Mouse (Mus musculus) midbrain, postnatal 0 days (tissue): ENCODE measurements at regions not wholly inside any gene's neighbourhood (a gene's known extent, or its start where the extent isn't known, plus 50 kb on each side); places are given as distances from the start of the nearest gene placed in this dataset.

Source experiments
- ATAC-seq: fragments of 200-750 bp; cut with Nextera tagmentation; 2 replicates; pipeline ENCODE4 v1.8.0; 2017; ENCODE audit warnings: moderate number of reproducible peaks, mild to moderate bottlenecking, moderate TSS enrichment, moderate library complexity; ENCODE audit not compliant: low FRiP score
- DNase-seq: peaks from one replicate; pipeline ENCODE4 v3.0.0-alpha.2; 2015; ENCODE audit warnings: low spot score
- H3K27ac ChIP-seq: fragments of 300-500 bp; sonication (generic); 2 replicates; pipeline ENCODE4 v1.5.1; 2014; ENCODE audit warnings: low read depth, mild to moderate bottlenecking, low read length, mixed read lengths
- H3K27me3 ChIP-seq: fragments of 300-500 bp; sonication (generic); 2 replicates; pipeline ENCODE4 v1.6.1; 2014; ENCODE audit warnings: low read length, control low read depth, mixed read lengths; ENCODE audit not compliant: insufficient read depth
- H3K36me3 ChIP-seq: fragments of 300-500 bp; sonication (generic); 2 replicates; pipeline ENCODE4 v1.6.1; 2014; ENCODE audit warnings: low read length, control low read depth, mixed read lengths; ENCODE audit not compliant: insufficient read depth
- H3K4me1 ChIP-seq: fragments of 300-500 bp; sonication (generic); 2 replicates; pipeline ENCODE4 v1.6.1; 2014; ENCODE audit warnings: mild to moderate bottlenecking, control low read depth, antibody characterized with exemption, low read length, mixed read lengths; ENCODE audit not compliant: insufficient read depth
- H3K4me2 ChIP-seq: fragments of 300-500 bp; sonication (generic); 2 replicates; pipeline ENCODE4 v1.6.1; 2014; ENCODE audit warnings: low read depth, mild to moderate bottlenecking, low read length, mixed read lengths; ENCODE audit not compliant: poor library complexity, severe bottlenecking
- H3K4me3 ChIP-seq: fragments of 300-500 bp; sonication (generic); 2 replicates; pipeline ENCODE4 v1.5.1; 2014; ENCODE audit warnings: low read depth, mild to moderate bottlenecking, low read length, moderate library complexity
- H3K9ac ChIP-seq: fragments of 300-500 bp; sonication (generic); replicated peaks from 2 replicates; pipeline ENCODE4 v1.6.1; 2014; ENCODE audit warnings: mild to moderate bottlenecking, low read length, moderate library complexity, mixed read lengths; ENCODE audit not compliant: poor library complexity, severe bottlenecking
- H3K9me3 ChIP-seq: fragments of 300-500 bp; sonication (generic); 2 replicates; pipeline ENCODE4 v1.6.1; 2016; ENCODE audit warnings: low read length, control low read depth
- CTCF ChIP-seq: IDR thresholded peaks from 2 replicates; pipeline ENCODE4 v1.5.1; 2016; ENCODE audit warnings: antibody characterized with exemption, mild to moderate bottlenecking
- WGBS: fragments of 180-500 bp; shearing (Covaris S2); extraction: QIAGEN DNeasy Blood & Tissue Kit; methylation state at CpG from one replicate; pipeline ENCODE4 v1.1.7; 2014; 5-methylcytosine and 5-hydroxymethylcytosine counted together

DNA sequence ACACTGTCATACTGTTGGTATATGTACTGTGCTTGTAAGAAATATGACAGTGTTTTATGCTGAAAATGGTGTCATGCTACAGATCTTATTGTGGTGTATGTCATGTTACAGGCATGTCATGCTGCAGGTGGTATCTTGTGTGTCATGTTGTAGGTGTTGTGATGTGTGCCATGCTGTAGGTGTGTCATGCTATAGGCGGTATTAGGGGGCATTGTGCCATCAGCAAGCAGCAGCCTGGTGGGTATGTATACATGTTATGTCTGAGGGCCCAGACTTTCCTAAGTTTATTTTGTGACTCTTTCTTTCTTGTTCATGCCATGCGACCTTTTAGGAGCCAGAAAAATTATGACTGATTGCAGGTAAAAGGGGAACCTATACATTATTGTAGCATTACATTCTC lies 134.7 kb upstream of the Foxa2 start:
- Histone ChIP-seq H3K4me3 (no peak overlapping the region), H3K9ac (no peak overlapping the region), H3K27ac (no peak overlapping the region), H3K36me3 (no peaks in the 10 kb centered on the region), H3K4me1 (no peaks in the 10 kb centered on the region), H3K4me2 (no peak overlapping the region), H3K9me3 (no peaks in the 10 kb centered on the region), H3K27me3 (no peaks in the 10 kb centered on the region)
- no peak for ATAC-seq
- TF ChIP-seq CTCF, result no peak
- no peak for DNase-seq
- 84% methylated on average over 2 of the region's 2 CpGs for WGBS

DNA sequence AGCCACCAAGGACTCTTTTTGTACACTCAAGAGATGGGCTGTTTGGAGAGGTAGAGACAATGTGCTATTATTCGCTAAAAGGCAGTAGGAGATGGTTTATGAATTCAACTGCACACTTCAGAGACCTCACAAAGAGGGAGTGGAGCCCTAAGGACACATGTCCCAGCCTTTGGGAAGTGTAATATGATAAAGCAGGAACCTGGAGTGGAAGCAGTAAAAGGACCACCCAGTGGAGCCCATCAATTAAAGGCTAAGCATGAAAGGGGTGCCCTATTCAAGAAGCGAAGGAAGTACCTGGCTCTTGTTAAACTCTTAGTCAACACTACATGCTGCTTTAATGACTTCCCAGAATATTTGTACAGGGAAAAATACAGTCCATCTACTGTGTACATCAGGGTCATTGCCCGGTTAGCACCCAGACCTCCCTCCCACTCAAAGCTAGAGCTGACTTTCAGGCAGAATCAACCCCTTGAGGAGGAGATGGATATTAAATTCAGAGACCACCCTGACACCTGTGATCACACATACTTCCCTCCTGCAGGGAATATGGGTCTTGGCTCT lies 135.8 kb upstream of the Foxa2 start:
- Histone ChIP-seq H3K4me3 (no peak overlapping the region), H3K9ac (no peak overlapping the region), H3K27ac (no peak overlapping the region), H3K27me3 (no peaks in the 10 kb centered on the region), H3K36me3 (no peaks in the 10 kb centered on the region), H3K4me1 (no peaks in the 10 kb centered on the region), H3K9me3 (no peaks in the 10 kb centered on the region), H3K4me2 (no peak overlapping the region)
- ATAC-seq (no peak), DNase-seq (no peak)
- 78% methylated on average over 3 of the region's 3 CpGs for WGBS
- TF ChIP-seq CTCF, result no peak

DNA sequence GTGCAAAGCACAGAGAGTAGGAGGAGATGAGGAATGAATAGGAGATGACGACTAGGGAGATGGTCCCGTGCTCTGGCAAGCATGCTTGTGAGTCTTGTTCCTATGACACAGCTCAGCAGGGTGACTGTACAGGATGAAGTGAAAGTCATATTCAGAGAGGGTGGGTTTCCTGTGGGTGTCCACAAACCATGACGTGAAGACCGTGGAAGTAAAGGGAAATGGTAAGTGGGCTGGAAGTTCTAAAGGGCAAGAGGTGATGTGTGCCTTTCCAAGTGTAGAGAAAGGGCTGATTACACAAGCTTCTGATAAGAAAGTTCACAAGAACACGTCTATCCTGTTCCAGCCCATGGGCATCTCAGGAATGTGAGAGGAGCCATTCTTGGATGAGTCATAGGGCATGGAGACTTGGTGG lies 138.0 kb upstream of the Foxa2 start:
- Histone ChIP-seq H3K4me3 (no peak overlapping the region), H3K4me1 (no peaks in the 10 kb centered on the region), H3K9me3 (no peaks in the 10 kb centered on the region), H3K36me3 (no peaks in the 10 kb centered on the region), H3K4me2 (no peak overlapping the region), H3K9ac (no peak overlapping the region), H3K27ac (no peak overlapping the region), H3K27me3 (no peaks in the 10 kb centered on the region)
- ATAC-seq (no peak), DNase-seq (no peak)
- 81% methylated on average over 5 of the region's 5 CpGs for WGBS
- no peak for TF ChIP-seq CTCF

DNA sequence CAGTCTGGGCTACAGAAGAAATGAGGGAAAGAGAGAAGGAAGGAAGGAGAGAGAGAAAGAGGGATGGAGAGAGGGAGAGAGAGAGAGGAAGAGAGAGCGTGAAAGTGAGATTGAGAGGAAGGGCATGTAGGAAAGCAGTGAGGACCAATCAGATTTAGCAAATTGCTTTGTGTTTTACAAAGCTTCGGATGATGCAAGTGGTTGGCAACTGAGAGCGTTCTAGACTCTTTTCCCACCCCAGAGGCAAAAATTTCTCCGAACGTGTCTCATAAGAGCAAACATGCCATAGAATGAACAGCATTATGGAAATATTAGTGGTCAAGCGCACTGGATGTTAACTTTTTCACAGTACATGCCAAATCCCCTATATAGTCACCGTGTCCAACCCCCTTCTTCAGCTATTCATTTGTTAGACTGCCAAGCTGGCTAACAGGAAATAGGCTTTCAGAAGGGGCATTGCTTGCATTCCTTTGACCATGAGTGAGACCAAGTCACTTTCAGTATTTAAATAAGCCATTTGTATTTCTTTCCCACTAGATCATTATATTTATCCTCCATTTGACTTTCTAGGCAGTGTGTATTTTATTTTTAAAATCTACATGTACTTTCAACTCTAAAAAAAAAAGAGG lies 139.7 kb upstream of the Foxa2 start:
- H3K4me3 ChIP-seq, result no peak overlapping the region
- no peak overlapping the region for H3K9ac ChIP-seq
- no peaks in the 10 kb centered on the region for H3K27me3 ChIP-seq
- no peaks in the 10 kb centered on the region for H3K36me3 ChIP-seq
- no peaks in the 10 kb centered on the region for H3K9me3 ChIP-seq
- DNase-seq, result no peak
- 85% methylated on average over 7 of the region's 7 CpGs for WGBS
- no peaks in the 10 kb centered on the region for H3K4me1 ChIP-seq
- H3K27ac ChIP-seq, result no peak overlapping the region
- TF ChIP-seq CTCF, result no peak
- no peak overlapping the region for H3K4me2 ChIP-seq
- ATAC-seq, result no peak

DNA sequence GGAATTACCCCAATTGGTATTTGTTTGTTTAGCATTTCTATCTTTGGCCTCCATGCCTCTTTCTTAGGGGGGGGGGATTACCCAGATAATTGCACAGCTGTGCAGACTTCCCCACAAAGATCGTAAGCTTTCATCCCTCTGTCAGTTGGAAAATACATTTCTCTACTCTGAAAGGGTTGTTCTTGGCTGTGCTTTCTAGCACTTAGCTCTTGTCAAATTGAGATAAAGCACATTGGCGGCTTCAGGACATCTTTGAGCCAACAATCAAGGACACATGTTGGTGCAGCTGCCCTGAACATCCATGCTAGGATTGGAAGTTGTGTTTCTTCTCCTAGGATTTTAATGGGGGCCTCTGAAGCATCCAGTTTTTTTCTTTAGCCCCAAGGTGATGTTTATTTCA lies 142.1 kb upstream of the Foxa2 start:
- Histone ChIP-seq H3K27me3 (no peaks in the 10 kb centered on the region), H3K9ac (no peak overlapping the region)

DNA sequence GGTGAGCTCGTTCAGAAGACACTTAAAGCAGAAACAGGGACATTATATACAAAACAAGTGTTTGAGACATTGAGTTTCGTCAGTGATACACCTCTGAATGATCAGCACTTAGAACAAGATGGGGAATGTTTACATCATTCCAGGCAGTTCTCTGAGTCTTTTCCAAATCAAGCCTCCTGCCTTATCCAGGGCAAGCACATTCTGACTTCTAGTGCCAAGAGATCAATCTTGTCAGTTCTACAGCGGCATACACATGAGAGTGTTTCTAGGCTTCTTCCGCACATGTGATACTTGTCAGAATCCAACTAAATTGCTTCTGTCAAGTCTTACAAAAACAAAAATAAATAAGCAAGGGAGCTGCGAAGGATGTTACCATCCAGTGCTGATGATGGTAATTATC lies 142.5 kb upstream of the Foxa2 start:
- Histone ChIP-seq H3K27ac (no peak overlapping the region), H3K9ac (no peak overlapping the region), H3K4me1 (no peaks in the 10 kb centered on the region), H3K4me3 (no peak overlapping the region), H3K27me3 (no peaks in the 10 kb centered on the region), H3K36me3 (no peaks in the 10 kb centered on the region), H3K4me2 (no peak overlapping the region), H3K9me3 (no peaks in the 10 kb centered on the region)
- ATAC-seq (no peak), DNase-seq (no peak)
- 76% methylated on average over 5 of the region's 5 CpGs for WGBS
- no peak for TF ChIP-seq CTCF

More for the DNA sequence above, 142.1 kb upstream of the Foxa2 start:
- ATAC-seq (no peak), DNase-seq (no peak)
- Histone ChIP-seq H3K9me3 (no peaks in the 10 kb centered on the region), H3K4me2 (no peak overlapping the region), H3K27ac (no peak overlapping the region), H3K36me3 (no peaks in the 10 kb centered on the region), H3K4me3 (no peak overlapping the region), H3K4me1 (no peaks in the 10 kb centered on the region)
- TF ChIP-seq CTCF, result no peak
- 77% methylated on average over 2 of the region's 2 CpGs for WGBS
